Mouse (Mus musculus) kidney, embryonic 14.5 days (tissue): ENCODE measurements around the gene Cyp4a32. TPM values are rescaled to one million over a fixed set of nuclear protein-coding genes. Genes with fewer than 3 reads are reported as not detected.
"Not testable (repeated sequence)": the region's sequence is repeated elsewhere in the genome, so short reads cannot be mapped to it uniquely, and the experiment has no call there.

Experiments used
- ATAC-seq: fragments of 200-750 bp; cut with Nextera tagmentation; 2 replicates; pipeline ENCODE4 v1.8.0; 2017; ENCODE audit warnings: moderate number of reproducible peaks, mild to moderate bottlenecking, moderate TSS enrichment, moderate library complexity; ENCODE audit not compliant: low FRiP score, low TSS enrichment
- H3K27ac ChIP-seq: fragments of 300-500 bp; sonication (generic); 2 replicates; pipeline ENCODE4 v1.5.1; 2014; ENCODE audit warnings: low read depth, mild to moderate bottlenecking, low read length, moderate library complexity, mixed read lengths
- H3K27me3 ChIP-seq: fragments of 300-500 bp; sonication (generic); 2 replicates; pipeline ENCODE4 v1.6.1; 2014; ENCODE audit warnings: mild to moderate bottlenecking, low read length; ENCODE audit not compliant: control insufficient read depth, insufficient read depth
- H3K36me3 ChIP-seq: fragments of 300-500 bp; sonication (generic); 2 replicates; pipeline ENCODE4 v1.6.1; 2014; ENCODE audit warnings: low read length, mixed read lengths; ENCODE audit not compliant: control insufficient read depth, insufficient read depth
- H3K4me1 ChIP-seq: fragments of 300-500 bp; sonication (generic); 2 replicates; pipeline ENCODE4 v1.6.1; 2014; ENCODE audit warnings: low read length, mixed read lengths; ENCODE audit not compliant: control insufficient read depth, insufficient read depth
- H3K4me2 ChIP-seq: fragments of 300-500 bp; sonication (generic); replicated peaks from 2 replicates; pipeline ENCODE4 v1.6.1; 2014; ENCODE audit warnings: low read depth, mild to moderate bottlenecking, low read length
- H3K4me3 ChIP-seq: fragments of 300-500 bp; sonication (generic); 2 replicates; pipeline ENCODE4 v1.5.1; 2014; ENCODE audit warnings: mild to moderate bottlenecking, low read length
- H3K9ac ChIP-seq: fragments of 300-500 bp; sonication (generic); 2 replicates; pipeline ENCODE4 v1.6.1; 2014; ENCODE audit warnings: low read depth, mild to moderate bottlenecking, low read length, moderate library complexity
- H3K9me3 ChIP-seq: fragments of 300-500 bp; sonication (generic); 2 replicates; pipeline ENCODE4 v1.6.1; 2016; ENCODE audit warnings: low read length; ENCODE audit not compliant: control insufficient read depth
- WGBS: fragments of 180-500 bp; shearing (Covaris S2); extraction: QIAGEN DNeasy Blood & Tissue Kit; methylation state at CpG from one replicate; pipeline ENCODE4 v1.1.7; 2014; 5-methylcytosine and 5-hydroxymethylcytosine counted together
- polyA plus RNA-seq: library from polyadenylated mRNA; unstranded; fragments of >200 nt; fragmentation: Nextera tagmentation; extraction: Ambion mirVana; gene quantifications from 2 replicates; pipeline ENCODE4 v1.2.1, GENCODE M21; 2014

Gene Cyp4a32
- not detected in 2 replicates for polyA plus RNA-seq

DNA sequence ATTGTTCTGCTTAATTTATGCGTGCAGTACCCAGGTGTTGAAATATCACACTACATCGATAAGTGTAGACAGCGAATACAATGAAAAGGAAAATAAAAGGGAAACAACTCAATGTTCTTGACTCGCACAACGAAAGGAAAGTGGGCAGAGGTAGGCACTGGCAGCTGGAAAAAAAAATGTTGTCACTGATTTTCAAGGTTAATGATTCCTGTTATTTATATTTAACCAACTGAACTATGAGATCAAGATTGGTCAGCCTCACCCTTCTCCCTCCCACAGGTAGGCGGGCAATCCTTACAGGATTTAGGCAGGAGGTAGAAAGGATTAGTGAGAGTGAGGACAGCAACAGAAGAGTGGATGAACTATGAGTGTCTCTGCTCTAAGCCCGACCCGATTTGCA, at the start of gene Cyp4a32:
Gene Cyp4a32, plus strand, starts transcription at position 359 of the 400 bp plus-strand sequence.
- H3K4me3 ChIP-seq, H3K4me1 ChIP-seq, H3K36me3 ChIP-seq, ATAC-seq, H3K9ac ChIP-seq, H3K27ac ChIP-seq, H3K9me3 ChIP-seq, H3K27me3 ChIP-seq, H3K4me2 ChIP-seq: not testable (repeated sequence)
- WGBS = 90% methylated on average over 8 of the region's 8 CpGs

DNA sequence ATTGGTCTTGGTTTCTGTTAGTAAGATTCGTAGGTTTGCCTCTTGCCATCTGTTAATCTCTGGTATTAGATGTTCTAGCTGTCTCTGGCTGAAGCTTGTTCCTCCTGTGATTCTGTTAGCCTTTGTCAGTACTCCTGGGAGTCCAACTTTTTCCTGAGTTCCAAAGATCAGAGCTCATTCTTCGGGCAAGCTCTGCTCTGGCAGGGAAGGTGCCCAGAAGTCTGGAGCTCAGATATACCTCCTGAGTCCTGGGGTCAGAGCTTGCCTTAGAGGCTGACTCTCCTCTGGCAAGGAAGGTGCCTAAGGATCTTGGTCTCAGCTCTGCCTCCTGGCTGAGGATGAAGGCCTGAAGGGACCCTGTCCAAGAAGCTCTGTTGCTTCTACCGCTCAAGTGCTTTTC, 48.0 kb upstream of the Cyp4a32 start:
- Histone ChIP-seq H3K4me2 (no peak overlapping the region), H3K9ac (no peak overlapping the region), H3K9me3 (no peaks in the 10 kb centered on the region), H3K4me3 (no peak overlapping the region), H3K36me3 (no peaks in the 10 kb centered on the region), H3K27me3 (no peaks in the 10 kb centered on the region), H3K4me1 (no peaks in the 10 kb centered on the region), H3K27ac (no peak overlapping the region)
- ATAC-seq = no peak
- WGBS = 94% methylated on average over 3 of the region's 3 CpGs

DNA sequence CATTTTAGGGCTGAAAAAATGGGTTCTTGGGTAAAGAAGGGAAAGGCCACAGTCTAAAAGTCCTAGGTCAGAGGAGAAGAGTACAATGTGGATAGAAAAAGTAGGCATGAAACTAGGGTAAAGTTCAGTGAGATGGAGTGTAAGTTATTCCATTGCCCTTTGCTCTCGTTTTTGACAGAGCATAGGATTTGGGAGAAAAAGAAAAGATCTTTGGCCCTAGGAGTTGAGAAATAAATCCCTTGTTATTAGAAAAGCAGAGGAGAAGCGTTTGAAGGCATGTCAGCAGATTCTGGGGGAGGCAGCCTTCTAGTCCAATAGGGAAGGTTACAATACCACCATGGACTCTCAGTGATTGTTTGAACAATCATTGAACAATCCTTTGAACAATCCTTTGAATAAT, 45.3 kb upstream of the Cyp4a32 start:
- Histone ChIP-seq H3K4me2 (no peak overlapping the region), H3K36me3 (no peaks in the 10 kb centered on the region), H3K27me3 (no peaks in the 10 kb centered on the region), H3K27ac (no peak overlapping the region), H3K9me3 (no peaks in the 10 kb centered on the region), H3K4me3 (no peak overlapping the region), H3K9ac (no peak overlapping the region), H3K4me1 (no peaks in the 10 kb centered on the region)
- ATAC-seq = no peak
- WGBS = 66% methylated on average over 2 of the region's 2 CpGs

DNA sequence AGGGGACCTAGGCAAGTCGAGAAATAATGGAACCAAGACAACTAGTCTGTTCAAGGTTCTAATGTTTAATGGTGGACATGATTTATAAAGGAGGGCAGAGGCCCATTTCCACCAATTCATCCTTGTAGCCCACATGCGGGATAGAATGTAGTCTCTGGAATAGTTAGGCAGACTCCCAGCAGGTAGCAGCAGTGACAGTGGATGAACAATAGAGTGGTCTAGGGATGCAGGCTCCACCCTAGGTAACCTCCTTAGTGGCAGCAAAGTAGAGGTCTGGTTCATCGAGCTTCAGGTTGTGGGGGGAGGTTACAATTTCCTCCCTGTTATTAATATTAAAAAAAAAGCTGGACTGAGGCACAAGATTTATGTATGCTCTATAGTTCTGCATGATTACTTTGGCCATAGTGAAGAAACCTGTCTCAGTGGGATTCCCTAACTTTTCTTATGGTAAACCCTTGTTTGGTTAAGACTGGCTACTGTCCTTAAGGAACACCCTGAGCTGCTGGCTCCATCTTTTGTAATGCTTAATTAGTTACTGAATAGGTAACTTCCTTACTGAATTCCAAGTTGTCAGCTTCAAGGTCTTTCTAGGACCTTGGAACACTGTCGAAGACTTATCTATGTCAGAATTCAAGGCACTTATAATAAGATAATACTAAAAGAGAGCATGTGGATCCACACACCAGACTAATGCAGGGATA, 42.8 kb upstream of the Cyp4a32 start:
- H3K36me3 ChIP-seq = no peaks in the 10 kb centered on the region
- no peak overlapping the region for H3K27ac ChIP-seq
- H3K27me3 ChIP-seq = no peaks in the 10 kb centered on the region
- no peak overlapping the region for H3K9ac ChIP-seq
- H3K4me2 ChIP-seq = no peak overlapping the region
- 58% methylated on average over 4 of the region's 4 CpGs for WGBS
- H3K4me1 ChIP-seq = no peaks in the 10 kb centered on the region
- no peak for ATAC-seq
- no peaks in the 10 kb centered on the region for H3K9me3 ChIP-seq
- H3K4me3 ChIP-seq = no peak overlapping the region

DNA sequence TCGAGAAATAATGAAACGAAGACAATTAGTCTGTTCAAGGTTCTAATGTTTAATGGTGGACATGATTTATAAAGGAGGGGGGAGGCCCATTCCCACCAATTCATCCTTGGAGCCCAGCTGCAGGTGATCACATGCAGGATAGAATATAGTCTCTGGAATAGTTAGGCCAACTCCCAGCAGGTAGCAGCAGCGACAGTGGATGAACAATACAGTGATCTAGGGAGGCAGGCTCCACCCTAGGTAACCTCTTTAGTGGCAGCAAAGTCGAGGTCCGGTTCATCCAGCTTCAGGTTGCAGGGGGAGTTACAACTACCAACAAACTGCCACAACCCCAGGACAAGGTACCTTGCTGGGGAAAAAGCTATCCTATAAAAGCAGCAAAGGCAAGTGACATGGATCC, 39.5 kb upstream of the Cyp4a32 start:
- WGBS = 65% methylated on average over 5 of the region's 5 CpGs
- not testable (repeated sequence) for H3K4me2 ChIP-seq, H3K4me1 ChIP-seq, H3K27ac ChIP-seq, H3K9me3 ChIP-seq, H3K36me3 ChIP-seq, H3K9ac ChIP-seq, H3K27me3 ChIP-seq, ATAC-seq, H3K4me3 ChIP-seq

DNA sequence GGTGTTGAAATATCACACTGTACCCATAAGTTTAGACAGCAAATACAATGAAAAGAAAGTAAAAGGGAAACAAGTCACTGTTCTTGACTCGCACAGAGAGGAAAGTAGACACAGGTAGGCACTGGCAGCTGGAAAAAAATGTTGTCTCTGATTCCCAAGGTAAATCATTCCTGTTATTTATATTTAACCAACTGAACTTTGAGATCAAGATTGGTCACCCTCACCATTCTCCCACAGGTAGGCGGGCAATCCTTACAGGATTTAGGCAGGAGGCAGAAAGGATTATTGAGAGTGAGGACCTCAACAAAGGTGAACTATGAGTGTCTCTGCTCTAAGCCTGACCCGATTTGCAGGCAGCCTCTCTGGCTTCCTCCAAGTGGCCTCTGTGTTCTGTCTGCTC, 37.4 kb upstream of the Cyp4a32 start, which contains the start of gene Cyp4a31:
Gene Cyp4a31, plus strand, starts transcription at position 249 of the 400 bp plus-strand sequence.
- Histone ChIP-seq H3K27ac (no peak within 1 kb of the TSS), H3K4me2 (no peak within 1 kb of the TSS), H3K4me3 (no peak within 1 kb of the TSS), H3K27me3 (no peaks in the 10 kb centered on the region), H3K36me3 (no peaks in the 10 kb centered on the region), H3K4me1 (no peaks in the 10 kb centered on the region), H3K9me3 (no peaks in the 10 kb centered on the region), H3K9ac (no peak within 1 kb of the TSS)
- no peak for ATAC-seq
- 83% methylated on average over 3 of the region's 3 CpGs for WGBS

DNA sequence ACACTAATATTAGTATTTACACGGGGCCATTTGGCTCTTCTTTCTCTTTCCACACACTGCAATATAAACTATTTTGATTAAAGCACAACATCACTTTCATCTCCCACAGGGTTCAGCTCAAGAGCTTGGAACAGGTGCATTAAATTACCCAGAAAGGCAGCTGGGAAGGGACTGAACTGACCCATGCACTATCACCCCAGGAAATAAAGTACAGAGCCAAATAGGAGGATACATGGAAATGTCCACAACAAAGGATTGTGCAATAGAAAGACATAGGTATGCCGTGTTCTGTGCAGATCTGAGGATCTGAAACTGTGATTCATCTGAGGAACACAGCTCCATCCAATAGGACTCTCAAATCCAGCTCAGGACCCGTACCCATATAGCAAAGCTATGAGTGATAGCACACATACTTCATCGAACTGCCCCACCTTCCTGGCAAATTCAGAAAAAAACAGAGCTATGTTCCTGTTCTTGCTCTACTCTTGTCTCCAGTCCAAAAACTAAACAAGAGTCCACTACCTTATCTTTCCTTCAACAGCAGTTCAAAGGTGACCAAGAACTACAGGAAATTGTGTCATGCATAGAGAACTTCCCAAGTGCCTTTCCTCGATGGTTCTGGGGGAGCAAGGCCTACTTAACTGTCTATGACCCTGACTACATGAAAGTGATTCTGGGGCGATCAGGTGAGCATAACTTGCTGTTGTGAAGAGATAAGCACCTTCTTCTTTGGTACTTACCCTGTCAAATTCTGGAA, 36.1 kb upstream of the Cyp4a32 start:
- H3K4me2 ChIP-seq, H3K27me3 ChIP-seq, H3K4me1 ChIP-seq, H3K27ac ChIP-seq, H3K36me3 ChIP-seq, H3K9me3 ChIP-seq, H3K9ac ChIP-seq, H3K4me3 ChIP-seq, ATAC-seq: not testable (repeated sequence)
- 63% methylated on average over 6 of the region's 6 CpGs for WGBS

DNA sequence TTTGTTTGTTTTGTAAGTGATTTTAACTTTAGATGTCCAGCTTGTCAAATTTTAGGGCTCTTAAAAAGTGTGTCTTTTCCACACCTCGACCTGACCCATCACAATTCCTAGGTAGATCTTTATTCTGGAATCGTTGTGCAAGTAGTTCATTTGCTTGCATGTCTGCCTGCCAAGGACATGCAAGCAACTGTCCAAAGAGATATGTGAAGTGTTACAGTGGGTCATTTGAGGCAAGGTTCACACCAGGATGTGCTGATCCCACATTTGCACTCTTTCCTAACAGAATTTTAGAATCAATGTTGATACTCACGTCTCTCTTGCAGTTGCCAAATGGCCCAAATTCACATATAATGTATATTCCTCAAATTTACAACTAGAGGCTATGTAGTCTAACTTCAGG, 25.5 kb upstream of the Cyp4a32 start:
- Histone ChIP-seq H3K27me3 (no peaks in the 10 kb centered on the region), H3K4me1 (no peaks in the 10 kb centered on the region), H3K36me3 (no peaks in the 10 kb centered on the region), H3K9ac (no peak overlapping the region), H3K9me3 (no peaks in the 10 kb centered on the region), H3K4me3 (no peak overlapping the region), H3K27ac (no peak overlapping the region), H3K4me2 (no peak overlapping the region)
- no peak for ATAC-seq
- WGBS = 72% methylated on average over 3 of the region's 3 CpGs

DNA sequence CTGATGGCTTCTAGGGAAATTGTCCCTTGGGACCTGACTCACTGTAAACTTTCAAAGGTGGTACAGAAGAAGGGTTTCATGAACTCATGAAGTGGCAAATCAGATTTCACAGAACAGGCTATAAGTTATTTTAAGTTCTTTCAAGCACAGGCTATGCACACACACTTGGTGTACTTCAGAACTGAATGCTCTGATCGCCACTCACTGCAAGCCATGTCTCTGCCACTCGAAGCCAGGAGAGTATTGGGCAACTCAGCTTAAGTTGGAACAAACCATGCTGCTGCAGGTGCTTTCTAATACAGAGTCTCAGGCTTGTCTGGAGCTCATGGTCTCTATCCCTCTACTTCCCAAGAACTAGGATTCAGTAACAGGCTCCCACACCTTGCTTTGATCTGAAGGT, 25.0 kb upstream of the Cyp4a32 start:
- Histone ChIP-seq H3K36me3 (no peaks in the 10 kb centered on the region), H3K9me3 (no peaks in the 10 kb centered on the region), H3K27me3 (no peaks in the 10 kb centered on the region), H3K4me1 (no peaks in the 10 kb centered on the region), H3K9ac (no peak overlapping the region), H3K4me2 (no peak overlapping the region), H3K4me3 (no peak overlapping the region), H3K27ac (no peak overlapping the region)
- no peak for ATAC-seq
- WGBS = 73% methylated on average over 2 of the region's 2 CpGs
